Mouse (Mus musculus): Measurements from ENCODE around the gene Shmt1. TPM values are rescaled to one million over a fixed set of nuclear protein-coding genes. Genes with fewer than 3 reads are reported as not detected.

Shmt1 gene
- total RNA-seq, 2 experiments from 2014 or later, result 1.7 to 2.8 TPM

- intact Hi-C loops (cut with DNase I), result no loop called here
- peak; percentile 44 to 53 for DNase-seq (ENCODE audit: low spot score in 2 of 2)
These were observed 3.0 kb downstream of the Shmt1 start for GRCm38 (mm10) chr11:60808286-60809070.

GRCm38 (mm10) chr11:60800892-60801291, 10.6 kb downstream of the Shmt1 start:
- no peak for DNase-seq (ENCODE audit: low spot score in 2 of 2)
- intact Hi-C loops (cut with DNase I), result no loop called here

- no peak for DNase-seq (ENCODE audit: low spot score in 2 of 2)
- intact Hi-C loops (cut with DNase I), result no loop called here
These were observed 11.5 kb downstream of the Shmt1 start for GRCm38 (mm10) chr11:60799977-60800376.

GRCm38 (mm10) chr11:60796342-60796741, 15.2 kb downstream of the Shmt1 start:
- no peak for DNase-seq (ENCODE audit: low spot score in 2 of 2)
- intact Hi-C loops (cut with DNase I), result no loop called here

- no peak for DNase-seq (ENCODE audit: low spot score in 2 of 2)
- intact Hi-C loops (cut with DNase I), result no loop called here
These were observed 21.0 kb downstream of the Shmt1 start for GRCm38 (mm10) chr11:60790472-60790871.

GRCm38 (mm10) chr11:60787595-60787994, 23.9 kb downstream of the Shmt1 start:
- intact Hi-C loops (cut with DNase I), result no loop called here
- DNase-seq (ENCODE audit: low spot score in 2 of 2), result no peak

- DNase-seq (ENCODE audit: low spot score in 2 of 2), result no peak
- intact Hi-C loops (cut with DNase I), result no loop called here
These were observed 27.2 kb downstream of the Shmt1 start for GRCm38 (mm10) chr11:60784179-60784922.

GRCm38 (mm10) chr11:60779673-60780189, 31.8 kb downstream of the Shmt1 start:
- no peak for DNase-seq (ENCODE audit: low spot score in 2 of 2)
- intact Hi-C loops (cut with DNase I), result loop anchor here (5.0 kb wide), 1 partner anchor 53 kb away; the partner anchor contains the start of gene Dhrs7b

GRCm38 (mm10) chr11:60777801-60778370, 33.6 kb downstream of the Shmt1 start:
- intact Hi-C loops (cut with DNase I), result loop anchor here (2.0 to 5.0 kb wide), 2 partner anchors 49 to 54 kb away; partner anchors contain the start of genes Dhrs7b and Mief2
- DNase-seq (ENCODE audit: low spot score in 2 of 2), result no peak

- peak; percentile 84 to 94 for DNase-seq (ENCODE audit: low spot score in 2 of 2)
- intact Hi-C loops (cut with DNase I), result loop anchor here (2.0 to 5.0 kb wide), 2 partner anchors 48 to 55 kb away; partner anchors contain the start of genes Dhrs7b and Mief2
These were observed 34.4 kb downstream of the Shmt1 start, which contains the start of the genes Top3a and Smcr8 for GRCm38 (mm10) chr11:60776829-60777740. Gene Top3a, minus strand, starts transcription at chr11:60777365. Gene Smcr8, plus strand, starts transcription at chr11:60777524.

GRCm38 (mm10) chr11:60776107-60776828, 35.2 kb downstream of the Shmt1 start:
- DNase-seq (ENCODE audit: low spot score in 2 of 2), result no peak
- intact Hi-C loops (cut with DNase I), result loop anchor here (2.0 to 5.0 kb wide), 2 partner anchors 47 to 56 kb away; partner anchors contain the start of genes Dhrs7b and Mief2

GRCm38 (mm10) chr11:60775578-60775977, 35.9 kb downstream of the Shmt1 start:
- intact Hi-C loops (cut with DNase I), result loop anchor here (5.0 kb wide), 1 partner anchor 57 kb away; the partner anchor contains the start of gene Dhrs7b
- no peak for DNase-seq (ENCODE audit: low spot score in 2 of 2)

- intact Hi-C loops (cut with DNase I), result loop anchor here (5.0 kb wide), 1 partner anchor 57 kb away; the partner anchor contains the start of gene Dhrs7b
These were observed 36.7 kb downstream of the Shmt1 start for GRCm38 (mm10) chr11:60774841-60775240.

GRCm38 (mm10) chr11:60774158-60774689, 37.3 kb downstream of the Shmt1 start:
- intact Hi-C loops (cut with DNase I), result no loop called here
- no peak for DNase-seq (ENCODE audit: low spot score in 2 of 2)

More at GRCm38 (mm10) chr11:60774841-60775240, 36.7 kb downstream of the Shmt1 start:
- DNase-seq (ENCODE audit: low spot score in 2 of 2), result no peak

GRCm38 (mm10) chr11:60772161-60772560, 39.4 kb downstream of the Shmt1 start:
- intact Hi-C loops (cut with DNase I), result no loop called here
- no peak for DNase-seq (ENCODE audit: low spot score in 2 of 2)

- no peak for DNase-seq (ENCODE audit: low spot score in 2 of 2)
- intact Hi-C loops (cut with DNase I), result no loop called here
These were observed 40.7 kb downstream of the Shmt1 start for GRCm38 (mm10) chr11:60770776-60771175.

GRCm38 (mm10) chr11:60769322-60769721, 42.2 kb downstream of the Shmt1 start:
- intact Hi-C loops (cut with DNase I), result no loop called here
- no peak for DNase-seq (ENCODE audit: low spot score in 2 of 2)

Data from left cerebral cortex, postnatal 14 days (tissue).